Mouse (Mus musculus): ENCODE results near the gene Sh3rf1. TPM values are rescaled to one million over a fixed set of nuclear protein-coding genes. Genes with fewer than 3 reads are reported as not detected.

The Sh3rf1 gene
- polyA plus RNA-seq, 1 experiment from 2014 or later: 32.8 TPM

DNA sequence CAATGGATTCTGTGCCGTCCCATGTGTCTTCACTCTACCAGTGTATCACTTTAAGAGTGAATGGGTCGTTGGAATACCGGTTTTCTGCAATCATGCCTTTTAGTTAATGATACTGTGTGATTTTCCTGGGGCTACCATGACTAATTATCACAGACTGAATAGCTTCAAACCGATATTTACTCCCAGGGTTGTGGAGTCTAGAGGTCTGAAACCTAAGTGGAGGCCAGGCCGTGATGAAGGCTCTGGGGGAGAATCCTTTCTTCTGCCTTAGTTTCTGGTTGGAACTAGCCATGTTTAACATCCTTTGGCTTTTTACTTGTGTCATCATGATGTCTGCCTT is 78.3 kb downstream of the Sh3rf1 start:
- H3K9ac ChIP-seq (replicated peaks): no peak overlapping the region
- H3K4me3 ChIP-seq: no peak overlapping the region
- H3K27me3 ChIP-seq: no peaks in the 10 kb centered on the region
- no peaks in the 10 kb centered on the region for H3K9me3 ChIP-seq
- WGBS: 42% methylated on average over 5 of the region's 5 CpGs
- H3K4me1 ChIP-seq: peaks cover 32% of the 10 kb centered on the region
- no peak overlapping the region for H3K4me2 ChIP-seq (replicated peaks)
- no peak for ATAC-seq (replicated peaks)
- H3K36me3 ChIP-seq: no peaks in the 10 kb centered on the region
- H3K27ac ChIP-seq (replicated peaks): peak overlapping the region; percentile 3; the same call in 1 of the 2 replicates

DNA sequence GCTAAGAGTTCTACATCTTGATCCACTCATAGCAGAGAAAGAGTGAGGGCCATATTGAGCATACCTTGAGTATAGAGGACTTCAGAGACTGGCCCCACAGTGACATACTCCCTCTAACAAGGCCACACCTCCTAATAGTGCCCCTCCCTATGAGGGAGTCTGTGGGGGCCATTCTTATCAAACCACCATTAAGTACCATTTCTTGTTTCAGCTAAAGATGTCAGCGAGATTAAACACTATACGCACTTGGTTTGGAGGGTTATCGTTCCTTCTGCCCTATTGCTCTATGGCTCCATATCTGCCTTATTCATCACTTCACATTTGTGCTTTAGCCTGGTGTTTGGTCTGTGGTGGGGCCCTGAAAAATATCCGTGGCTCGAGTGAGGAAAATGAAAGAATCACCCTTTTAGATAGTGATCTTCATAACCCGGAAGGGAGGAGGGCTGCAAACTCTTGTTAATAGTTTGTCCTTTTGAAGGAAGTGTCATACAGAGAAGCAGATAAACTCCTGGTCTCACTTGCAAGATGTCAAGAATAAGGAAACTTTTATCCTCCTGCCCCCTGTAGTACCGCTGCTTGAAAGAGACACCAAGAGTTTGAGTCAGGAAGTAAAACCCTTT is 81.9 kb downstream of the Sh3rf1 start:
- no peak overlapping the region for H3K4me2 ChIP-seq (replicated peaks)
- H3K36me3 ChIP-seq: no peaks in the 10 kb centered on the region
- 93% methylated on average over 7 of the region's 7 CpGs for WGBS
- H3K9me3 ChIP-seq: no peaks in the 10 kb centered on the region
- peaks cover 49% of the 10 kb centered on the region for H3K4me1 ChIP-seq
- H3K4me3 ChIP-seq: no peak overlapping the region
- no peak overlapping the region for H3K9ac ChIP-seq (replicated peaks)
- H3K27me3 ChIP-seq: no peaks in the 10 kb centered on the region
- ATAC-seq (replicated peaks): no peak
- H3K27ac ChIP-seq (replicated peaks): no peak overlapping the region

DNA sequence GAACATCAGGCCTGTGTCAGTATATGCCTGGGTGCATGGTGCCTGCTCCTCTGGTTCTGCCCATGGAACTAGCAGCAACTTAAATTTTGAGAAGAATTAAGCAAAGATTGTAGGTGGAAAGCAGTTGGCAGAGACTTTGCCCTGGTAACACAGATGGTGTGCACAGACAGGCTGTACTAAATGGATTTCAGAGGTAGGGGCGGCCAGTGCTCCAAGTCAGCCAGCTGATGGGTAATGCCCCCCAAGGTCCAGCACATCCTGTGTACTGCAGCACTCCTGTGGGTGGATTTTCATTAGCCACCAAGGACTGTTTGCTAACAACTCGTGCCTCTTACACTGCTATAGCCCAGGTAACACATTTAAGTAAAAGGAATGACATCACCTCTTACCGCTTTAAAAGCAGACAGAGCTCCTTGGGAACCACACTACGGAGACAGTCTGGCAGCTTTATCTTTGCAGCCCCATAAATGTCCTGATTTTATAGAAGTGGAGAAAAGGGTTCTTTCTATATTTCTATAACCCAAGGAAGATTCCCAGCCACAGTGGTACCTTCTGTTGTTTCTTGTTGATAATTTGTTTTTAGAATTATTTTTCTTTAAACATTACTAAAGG is 82.9 kb downstream of the Sh3rf1 start:
- Histone ChIP-seq H3K27ac (replicated peaks) (no peak overlapping the region), H3K9me3 (no peaks in the 10 kb centered on the region), H3K9ac (replicated peaks) (no peak overlapping the region), H3K4me2 (replicated peaks) (no peak overlapping the region), H3K4me1 (peaks cover 50% of the 10 kb centered on the region), H3K36me3 (no peaks in the 10 kb centered on the region), H3K4me3 (no peak overlapping the region), H3K27me3 (no peaks in the 10 kb centered on the region)
- WGBS: 65% methylated on average over 4 of the region's 4 CpGs
- no peak for ATAC-seq (replicated peaks)

DNA sequence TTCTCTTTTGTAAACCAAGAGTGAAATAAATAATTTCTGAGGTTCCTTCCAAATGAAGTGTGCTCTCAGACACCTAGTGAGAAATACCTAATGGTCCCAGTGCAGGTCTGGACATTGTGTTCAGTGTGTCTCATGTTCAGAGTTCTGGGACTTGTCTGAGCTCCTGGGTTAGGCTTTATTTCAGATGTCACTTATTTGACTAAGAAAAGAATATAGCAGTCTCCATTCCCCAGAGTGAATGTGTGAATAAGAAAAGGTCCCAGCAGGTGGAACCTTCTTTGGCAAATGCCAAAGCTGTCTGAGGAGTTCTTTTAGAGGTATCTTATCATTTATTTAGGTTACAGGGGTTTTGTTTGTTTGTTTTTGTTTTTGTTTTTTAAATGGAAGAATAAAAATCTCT is 85.2 kb downstream of the Sh3rf1 start:
- no peak for ATAC-seq (replicated peaks)
- Histone ChIP-seq H3K27ac (replicated peaks) (0 out of 2 replicates have a peak overlapping the region, but pooled peaks have one; percentile 17), H3K4me1 (peaks cover 43% of the 10 kb centered on the region), H3K4me3 (no peak overlapping the region), H3K9ac (replicated peaks) (no peak overlapping the region), H3K9me3 (no peaks in the 10 kb centered on the region), H3K27me3 (no peaks in the 10 kb centered on the region), H3K4me2 (replicated peaks) (no peak overlapping the region), H3K36me3 (no peaks in the 10 kb centered on the region)

DNA sequence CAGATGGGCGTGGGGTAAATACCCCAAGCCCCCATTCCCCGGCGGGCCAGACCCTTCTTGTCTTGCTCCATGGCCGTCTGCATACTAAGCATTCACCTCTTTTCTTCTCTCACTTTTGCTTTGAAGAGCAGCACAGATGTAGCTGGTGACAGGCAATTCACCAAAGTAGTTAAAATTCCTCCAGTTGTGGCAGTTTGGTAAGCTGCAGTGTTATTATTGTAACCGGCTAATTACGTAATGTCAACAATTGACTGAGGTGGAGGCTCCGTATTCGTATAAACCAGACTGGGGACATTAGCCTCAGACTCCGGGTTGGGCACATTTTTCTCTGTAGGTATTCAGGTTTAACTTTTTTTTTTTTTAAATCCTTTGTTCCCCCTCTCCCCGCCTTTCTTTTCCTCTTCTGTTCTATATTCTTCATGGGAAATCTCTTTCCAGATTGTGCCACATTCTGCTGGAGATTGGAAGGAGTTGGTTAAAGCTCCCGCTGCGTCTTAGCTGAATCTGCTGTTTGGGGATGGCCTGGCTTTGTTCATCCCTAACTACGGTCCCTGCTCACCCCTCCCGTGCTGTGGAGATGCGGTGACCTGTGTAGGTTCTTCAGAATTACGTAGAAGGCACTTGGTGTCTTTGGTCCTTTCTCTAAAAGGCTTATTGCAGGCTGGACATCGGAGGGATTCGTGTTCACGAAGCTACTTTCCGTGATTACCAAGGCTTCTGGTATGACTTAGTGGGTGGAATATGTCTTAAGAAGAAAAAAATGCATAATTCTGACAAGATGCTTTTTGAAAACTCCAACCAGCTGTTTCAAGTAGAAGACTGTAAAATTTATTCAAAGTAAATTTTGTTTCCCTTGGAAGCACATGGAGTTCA is 86.1 kb downstream of the Sh3rf1 start:
- peaks cover 43% of the 10 kb centered on the region for H3K4me1 ChIP-seq
- no peak overlapping the region; the same call in 1 of the 2 replicates for H3K4me3 ChIP-seq
- H3K4me2 ChIP-seq (replicated peaks): peak overlapping the region; percentile 29
- ATAC-seq (replicated peaks): peak; percentile 74
- 8% methylated on average over 20 of the region's 20 CpGs for WGBS
- H3K36me3 ChIP-seq: no peaks in the 10 kb centered on the region
- peak overlapping the region; percentile 61 for H3K27ac ChIP-seq (replicated peaks)
- no peaks in the 10 kb centered on the region for H3K27me3 ChIP-seq
- H3K9me3 ChIP-seq: no peaks in the 10 kb centered on the region
- peak overlapping the region; percentile 18; the same call in 1 of the 2 replicates for H3K9ac ChIP-seq (replicated peaks)

DNA sequence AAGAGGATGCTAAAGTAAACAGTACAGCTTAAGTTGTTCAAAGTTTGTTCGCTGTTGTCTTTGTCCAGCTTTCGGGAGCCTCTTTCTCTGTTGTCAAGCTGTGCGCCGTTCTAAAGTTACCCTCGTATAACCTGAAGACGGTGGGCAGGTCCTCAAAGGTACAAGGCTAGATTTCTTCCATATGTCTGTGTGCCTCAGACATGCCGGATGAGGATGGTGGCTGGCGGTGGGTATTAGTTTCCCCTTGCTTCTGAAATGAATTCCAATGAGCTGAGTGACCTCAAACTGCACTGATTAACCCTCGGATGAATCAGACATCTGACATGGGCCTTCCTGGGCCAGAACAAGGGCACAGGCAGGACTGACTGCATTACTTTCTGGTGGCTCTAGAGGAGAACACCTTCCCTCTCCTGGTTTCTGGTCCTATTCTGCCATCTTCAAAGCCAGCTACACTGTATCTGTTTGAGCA is 86.8 kb downstream of the Sh3rf1 start:
- H3K36me3 ChIP-seq: no peaks in the 10 kb centered on the region
- peaks cover 43% of the 10 kb centered on the region for H3K4me1 ChIP-seq
- no peaks in the 10 kb centered on the region for H3K9me3 ChIP-seq
- no peak for ATAC-seq (replicated peaks)
- no peak overlapping the region for H3K9ac ChIP-seq (replicated peaks)
- WGBS: 39% methylated on average over 9 of the region's 9 CpGs
- no peaks in the 10 kb centered on the region for H3K27me3 ChIP-seq
- H3K27ac ChIP-seq (replicated peaks): no peak overlapping the region
- peak overlapping the region; percentile 29; the same call in 1 of the 2 replicates for H3K4me2 ChIP-seq (replicated peaks)
- H3K4me3 ChIP-seq: no peak overlapping the region

DNA sequence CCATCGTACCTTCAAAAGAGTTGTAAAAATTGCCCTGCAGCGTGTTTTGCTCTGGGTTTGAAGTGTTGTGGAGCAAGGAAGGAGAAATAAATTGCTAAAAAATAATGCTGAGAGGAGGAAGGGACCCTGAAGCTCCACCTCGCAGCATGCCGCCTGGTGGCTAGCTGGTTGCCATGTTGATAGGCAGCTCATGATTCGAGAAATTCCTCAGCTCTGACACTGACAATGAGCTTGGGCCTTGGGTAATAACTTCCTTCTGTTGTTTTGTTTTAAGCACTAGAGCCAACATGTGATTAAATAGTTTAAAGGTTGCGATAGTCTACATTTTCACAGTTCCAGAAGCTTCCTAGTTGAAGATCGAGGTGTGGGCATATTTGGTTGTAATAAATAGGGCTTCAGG is 89.3 kb downstream of the Sh3rf1 start:
- Histone ChIP-seq H3K9me3 (no peaks in the 10 kb centered on the region), H3K27me3 (no peaks in the 10 kb centered on the region), H3K4me1 (peaks cover 50% of the 10 kb centered on the region), H3K4me3 (no peak overlapping the region), H3K4me2 (replicated peaks) (no peak overlapping the region), H3K27ac (replicated peaks) (no peak overlapping the region), H3K36me3 (no peaks in the 10 kb centered on the region), H3K9ac (replicated peaks) (no peak overlapping the region)
- 91% methylated on average over 7 of the region's 7 CpGs for WGBS
- ATAC-seq (replicated peaks): no peak

DNA sequence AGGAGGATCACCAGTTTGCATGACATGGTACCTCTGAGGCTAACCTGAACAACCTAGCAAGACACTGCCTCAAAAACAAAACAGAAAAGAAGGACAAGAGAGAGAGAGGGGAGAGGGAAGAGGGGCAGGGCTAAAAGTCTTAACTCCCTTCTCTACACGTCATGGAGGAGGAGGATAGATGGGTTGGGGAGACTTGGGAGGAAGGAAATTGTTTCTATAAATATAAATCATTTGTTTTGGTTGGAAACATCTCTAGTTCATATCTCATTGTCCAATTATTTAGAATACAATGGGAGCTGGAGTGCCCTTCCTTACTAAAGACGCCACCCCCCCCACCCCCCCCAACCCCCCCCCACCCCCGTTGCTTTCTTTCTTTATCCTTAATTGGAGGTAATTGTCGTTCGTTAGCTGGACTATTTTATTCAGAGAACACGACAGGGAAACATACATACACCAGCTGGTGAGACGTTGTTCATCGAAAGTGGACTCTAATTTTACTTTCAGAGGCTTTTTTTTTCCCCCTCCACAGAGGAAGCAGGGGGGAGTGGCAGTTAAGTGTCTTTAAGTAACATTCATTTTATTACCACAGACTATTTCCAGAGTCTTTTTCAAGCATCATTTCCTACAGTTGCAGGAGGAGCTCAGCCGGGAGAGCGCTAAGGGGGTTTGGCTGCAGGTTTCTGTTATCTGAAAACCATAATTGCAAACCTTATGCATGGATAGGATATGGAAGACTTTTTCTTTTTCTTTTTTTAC is 92.5 kb downstream of the Sh3rf1 start:
- H3K9me3 ChIP-seq: no peaks in the 10 kb centered on the region
- WGBS: 16% methylated on average over 10 of the region's 10 CpGs
- no peaks in the 10 kb centered on the region for H3K27me3 ChIP-seq
- H3K36me3 ChIP-seq: no peaks in the 10 kb centered on the region
- no peak for ATAC-seq (replicated peaks)
- H3K4me2 ChIP-seq (replicated peaks): no peak overlapping the region
- peaks cover 19% of the 10 kb centered on the region for H3K4me1 ChIP-seq
- H3K4me3 ChIP-seq: no peak overlapping the region
- H3K27ac ChIP-seq (replicated peaks): peak overlapping the region; percentile 60; the same call in 1 of the 2 replicates
- H3K9ac ChIP-seq (replicated peaks): no peak overlapping the region

DNA sequence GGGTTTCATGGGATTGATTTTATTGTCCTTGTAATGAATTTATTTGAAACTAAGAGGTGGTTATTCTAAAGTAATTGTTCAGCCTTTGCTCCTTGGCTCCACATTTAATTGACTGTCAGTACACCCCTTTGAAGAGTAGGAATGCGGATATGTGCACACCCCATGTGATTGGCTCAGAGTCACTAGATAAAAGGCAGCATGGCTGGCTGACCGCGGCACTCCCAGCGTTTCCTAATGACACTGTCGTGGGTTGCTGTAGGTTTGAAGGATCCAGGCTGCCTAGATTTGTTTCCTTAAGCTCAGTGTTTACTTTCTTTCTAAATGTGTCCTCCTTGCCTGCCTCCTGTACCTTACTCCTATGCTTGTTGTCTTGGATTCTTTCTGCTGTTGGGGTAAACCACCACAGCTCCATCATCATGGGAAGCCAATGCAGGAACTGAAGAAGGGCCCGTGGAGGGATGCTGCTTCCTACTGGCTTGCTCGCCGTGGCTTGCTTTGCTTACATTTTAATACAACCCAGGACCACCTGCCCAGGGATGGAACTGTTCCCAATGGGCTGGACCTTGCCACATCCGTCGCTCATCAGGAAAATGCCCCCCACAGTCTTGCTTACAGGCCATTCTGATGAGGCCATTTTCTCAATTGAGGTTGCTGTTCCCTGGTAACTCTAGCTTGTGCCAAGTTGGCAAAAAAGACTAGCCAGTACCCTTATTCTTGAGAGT is 93.3 kb downstream of the Sh3rf1 start:
- H3K9ac ChIP-seq (replicated peaks): no peak overlapping the region
- 34% methylated on average over 10 of the region's 10 CpGs for WGBS
- H3K27ac ChIP-seq (replicated peaks): peak overlapping the region; percentile 60; the same call in 1 of the 2 replicates
- H3K27me3 ChIP-seq: no peaks in the 10 kb centered on the region
- H3K4me1 ChIP-seq: peaks cover 15% of the 10 kb centered on the region; the same call in 1 of the 2 replicates
- no peak overlapping the region for H3K4me3 ChIP-seq
- H3K9me3 ChIP-seq: no peaks in the 10 kb centered on the region
- ATAC-seq (replicated peaks): peak; percentile 55; the same call in 1 of the 2 replicates
- H3K4me2 ChIP-seq (replicated peaks): no peak overlapping the region
- H3K36me3 ChIP-seq: no peaks in the 10 kb centered on the region

DNA sequence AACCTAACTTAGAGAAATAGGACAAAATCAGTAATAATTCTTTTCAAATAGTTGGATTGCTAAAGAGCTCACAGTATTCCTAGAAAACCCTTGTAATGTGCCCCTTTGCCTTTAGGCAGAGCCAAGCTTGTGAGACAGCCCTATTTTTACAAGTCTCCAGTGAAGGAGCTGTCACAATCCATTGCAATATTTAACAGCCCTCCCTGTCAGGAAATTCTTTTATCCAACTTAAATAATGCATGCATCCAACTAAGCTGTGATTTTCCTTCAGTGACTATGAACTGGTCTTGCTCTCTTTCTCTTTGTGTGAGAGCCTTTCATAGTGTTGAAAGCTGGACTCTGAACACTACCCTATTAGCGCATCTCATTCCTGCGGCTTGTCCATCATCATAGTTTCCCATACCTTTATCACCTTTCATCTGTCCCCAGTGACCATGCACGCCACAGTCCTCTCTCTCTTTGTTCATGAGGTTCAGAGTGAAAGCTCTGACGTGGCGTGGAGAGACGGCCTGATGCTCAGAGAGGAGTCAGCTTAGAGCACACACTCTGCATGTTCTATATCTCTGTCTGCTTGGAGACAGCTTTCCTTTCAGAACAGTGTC is 94.0 kb downstream of the Sh3rf1 start:
- peaks cover 15% of the 10 kb centered on the region; the same call in 1 of the 2 replicates for H3K4me1 ChIP-seq
- no peak overlapping the region for H3K9ac ChIP-seq (replicated peaks)
- no peaks in the 10 kb centered on the region for H3K27me3 ChIP-seq
- 33% methylated on average over 6 of the region's 6 CpGs for WGBS
- peak overlapping the region; percentile 60 for H3K27ac ChIP-seq (replicated peaks)
- peak; percentile 27; the same call in 1 of the 2 replicates for ATAC-seq (replicated peaks)
- no peaks in the 10 kb centered on the region for H3K36me3 ChIP-seq
- H3K4me3 ChIP-seq: no peak overlapping the region
- no peaks in the 10 kb centered on the region for H3K9me3 ChIP-seq
- no peak overlapping the region for H3K4me2 ChIP-seq (replicated peaks)

DNA sequence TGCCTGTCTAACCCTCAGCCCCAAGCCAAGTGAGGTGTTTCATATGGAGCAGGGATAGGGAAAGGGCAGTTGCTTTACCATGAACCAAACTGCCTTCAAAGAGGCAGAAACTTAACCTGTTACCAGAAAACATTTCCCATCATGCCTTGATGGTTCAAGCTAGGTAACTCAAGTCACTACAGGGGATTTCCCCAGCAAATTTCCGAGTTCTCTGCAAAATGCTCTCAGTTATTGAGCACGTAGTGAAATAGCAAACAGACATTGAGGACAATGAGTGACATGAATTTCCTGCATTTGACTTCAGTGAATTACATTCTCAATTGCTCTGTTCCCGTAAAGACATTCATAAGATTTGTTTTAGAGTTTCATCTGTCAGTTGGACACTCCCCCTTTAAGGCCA is 97.5 kb downstream of the Sh3rf1 start:
- Histone ChIP-seq H3K9me3 (no peaks in the 10 kb centered on the region), H3K4me1 (peaks cover 42% of the 10 kb centered on the region), H3K9ac (replicated peaks) (no peak overlapping the region), H3K4me2 (replicated peaks) (no peak overlapping the region), H3K4me3 (no peak overlapping the region), H3K27ac (replicated peaks) (no peak overlapping the region), H3K36me3 (no peaks in the 10 kb centered on the region), H3K27me3 (no peaks in the 10 kb centered on the region)
- 76% methylated on average over 3 of the region's 3 CpGs for WGBS
- ATAC-seq (replicated peaks): no peak
